Mouse (Mus musculus) olfactory bulb, adult 2 months (tissue): ENCODE results near the gene Sntb2.

ENCODE experiments used
- CTCF ChIP-seq: fragments of 200-500 bp; IDR thresholded peaks from 2 replicates; pipeline ENCODE4 v1.5.1; 2012; ENCODE audit warnings: low read depth, mild to moderate bottlenecking, low read length, moderate library complexity; ENCODE audit not compliant: insufficient read depth
- POLR2A ChIP-seq: fragments of 200-500 bp; IDR thresholded peaks from 2 replicates; pipeline ENCODE4 v1.6.1; 2012; ENCODE audit warnings: mild to moderate bottlenecking, low read depth, low read length, moderate library complexity; ENCODE audit not compliant: insufficient read depth

GRCm38 (mm10) chr8:106953571-106953970 is 18.0 kb downstream of the Sntb2 start:
- TF ChIP-seq CTCF (no peak), POLR2A (no peak)
